Mouse (Mus musculus) c-Kit-negative CD71-positive TER-119-positive erythroid progenitor cells, embryonic 14.5 days (primary cell): ENCODE data around the gene Ttc30a2.
"Not testable (repeated sequence)": the region's sequence is repeated elsewhere in the genome, so short reads cannot be mapped to it uniquely, and the experiment has no call there.

Experiments
- DNase-seq: peaks from one replicate; pipeline ENCODE4 v3.0.0-alpha.2; 2013; ENCODE audit warnings: low read depth, low spot score

The Ttc30a2 gene

DNA sequence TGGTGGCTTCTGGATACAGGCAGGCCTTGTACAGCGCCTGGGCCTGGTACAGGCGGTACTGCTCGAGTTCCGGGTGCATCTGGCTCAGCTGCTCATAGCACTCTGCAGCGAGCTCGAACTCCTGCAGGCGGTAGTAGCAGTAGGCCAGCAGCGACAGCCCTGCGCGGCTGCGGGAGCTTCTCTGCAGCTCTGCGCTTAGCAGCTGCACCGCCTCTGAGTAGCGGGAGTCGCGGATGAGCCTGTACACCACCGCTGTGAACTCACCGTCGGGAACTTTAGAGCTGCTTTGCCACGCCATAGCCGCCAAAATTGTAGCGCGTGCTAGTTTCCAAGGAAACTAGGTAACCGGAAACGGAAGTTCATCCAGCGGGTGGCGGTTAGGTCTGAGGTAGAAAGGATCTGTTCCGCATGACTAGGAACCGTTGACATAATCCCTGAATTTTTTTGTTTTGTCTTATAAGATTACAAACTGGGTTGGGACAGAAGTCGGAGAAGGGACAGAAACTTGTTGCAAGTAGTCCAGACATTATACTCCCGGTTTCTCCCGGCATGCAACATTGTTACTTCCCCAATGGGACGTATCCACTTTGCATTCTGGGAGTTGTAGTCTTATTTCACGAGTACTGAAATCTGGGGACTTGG, 3.6 kb upstream of the Ttc30a2 start, which contains the start of gene Ttc30a1:
Gene Ttc30a1, minus strand, starts transcription at position 528 of the 642 bp plus-strand sequence.
- DNase-seq: peak; percentile 42

DNA sequence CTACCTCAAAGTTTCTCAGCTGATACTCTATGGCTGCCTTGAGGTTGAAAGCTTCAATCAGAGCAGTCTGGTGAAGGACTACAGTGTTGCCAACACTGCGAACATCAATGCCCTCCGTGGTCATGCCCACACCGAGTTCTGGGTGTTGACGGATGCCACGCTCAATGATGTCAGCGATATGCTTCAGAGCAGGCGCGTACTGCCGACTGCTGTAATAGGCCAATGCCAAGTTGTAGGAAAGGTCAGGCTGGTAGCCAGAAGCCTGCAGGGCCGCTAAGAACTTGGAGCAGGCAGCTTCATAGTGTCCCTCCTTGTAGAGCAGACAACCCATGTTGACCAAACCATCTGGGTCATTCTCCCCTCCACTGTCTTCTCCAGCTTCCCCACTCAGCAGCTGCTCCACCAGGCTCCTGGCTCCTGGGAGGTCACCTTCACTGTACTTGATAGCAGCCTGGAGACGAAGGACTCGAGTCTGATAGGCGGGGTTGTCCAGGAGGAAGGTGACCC, 3.0 kb upstream of the Ttc30a2 start:
- not testable (repeated sequence) for DNase-seq

DNA sequence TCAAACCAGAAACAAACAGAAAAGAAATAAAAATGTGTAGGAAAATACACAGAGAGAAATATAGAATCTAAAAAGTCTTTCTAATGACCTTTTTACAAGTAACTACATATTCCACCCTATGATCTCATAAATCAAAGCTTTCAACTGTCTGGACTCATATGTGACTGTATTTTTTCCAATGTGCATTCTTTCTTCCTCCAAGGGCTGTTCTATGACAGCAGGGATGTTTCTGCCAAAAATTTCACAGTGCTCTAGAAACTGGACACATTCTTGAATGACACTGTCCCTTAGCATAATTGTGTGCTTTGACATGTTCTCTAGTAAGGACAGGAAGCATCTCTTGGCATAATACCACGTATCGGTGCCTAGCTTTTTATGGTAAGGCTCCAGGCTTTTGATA, 1.9 kb downstream of the Ttc30a2 start:
- not testable (repeated sequence) for DNase-seq

DNA sequence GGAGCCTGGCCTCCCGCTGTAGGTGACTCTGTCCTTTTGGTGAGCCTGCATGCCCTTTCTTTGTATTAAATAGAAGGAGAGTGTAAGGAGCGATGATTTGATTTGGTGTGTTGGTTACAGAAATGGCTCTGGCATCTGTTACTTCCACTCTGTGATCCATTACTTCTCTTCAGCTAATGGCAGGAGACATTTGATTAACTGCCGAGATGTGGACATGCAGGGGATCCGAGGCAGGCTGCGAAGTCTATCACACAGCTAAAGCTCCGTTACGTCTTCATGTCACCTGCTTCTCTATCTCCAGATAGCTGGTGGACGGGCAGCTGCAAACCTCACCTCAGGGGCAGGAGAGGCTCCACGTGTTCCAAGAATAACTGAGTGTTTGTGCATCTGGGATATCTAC, 3.8 kb downstream of the Ttc30a2 start:
- no peak for DNase-seq

DNA sequence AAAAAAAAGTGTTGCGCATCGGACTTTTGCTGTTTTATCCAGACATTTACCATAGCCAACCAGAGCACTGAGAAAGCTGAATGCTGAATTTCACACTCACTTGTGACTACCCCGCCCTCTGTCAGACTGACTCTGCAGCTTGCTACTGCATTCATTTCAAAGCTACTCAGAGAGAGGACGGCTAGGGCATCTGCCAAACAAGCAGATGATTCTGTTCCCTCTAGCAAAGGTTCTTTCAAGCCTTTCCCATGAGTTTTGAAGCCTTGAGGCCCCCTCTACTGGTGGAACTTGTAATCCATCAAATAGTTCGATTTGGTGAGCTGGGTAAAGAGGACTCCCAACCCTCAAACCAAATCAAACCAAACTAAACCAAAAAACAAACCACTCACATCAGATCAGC, 13.0 kb downstream of the Ttc30a2 start:
- no peak for DNase-seq

DNA sequence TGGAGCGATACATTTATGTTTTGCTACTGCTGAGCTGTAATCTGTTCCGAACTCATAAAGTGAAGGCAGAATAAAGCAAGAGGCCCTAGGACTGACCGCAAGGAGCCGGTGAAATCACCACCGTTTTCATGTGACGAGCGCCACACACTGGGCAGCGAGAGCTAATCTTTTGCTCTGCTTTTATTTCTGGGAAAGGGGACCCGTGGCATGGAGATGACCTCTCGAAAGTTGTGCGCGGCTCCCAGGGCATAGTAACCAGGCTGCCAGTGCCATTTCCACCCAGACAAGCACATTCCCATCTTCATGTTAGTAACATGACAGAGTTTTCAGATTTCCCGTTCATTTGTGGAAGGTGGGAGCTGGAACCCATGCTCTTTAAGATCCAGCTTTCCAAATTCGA, 13.5 kb downstream of the Ttc30a2 start:
- DNase-seq: no peak

DNA sequence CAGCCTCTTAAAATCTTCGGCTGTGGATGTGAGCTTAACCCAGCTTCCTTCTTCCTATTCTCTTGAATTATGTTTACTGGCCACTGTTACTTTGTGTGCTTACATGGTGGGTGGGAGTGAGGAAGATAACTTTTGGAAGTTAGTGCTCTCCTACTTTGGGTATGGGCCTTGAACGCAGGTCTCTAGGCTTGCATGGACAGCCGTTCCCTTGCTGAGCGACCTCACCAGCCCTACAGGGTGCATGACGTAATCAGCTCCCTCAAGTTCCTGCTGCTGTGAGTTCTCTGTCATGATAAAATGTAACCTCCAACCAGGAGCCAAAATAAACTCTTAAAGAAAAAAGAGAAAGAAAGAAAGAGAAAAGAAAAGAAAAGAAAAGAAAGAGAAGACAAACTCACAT, 13.9 kb downstream of the Ttc30a2 start:
- no peak for DNase-seq

DNA sequence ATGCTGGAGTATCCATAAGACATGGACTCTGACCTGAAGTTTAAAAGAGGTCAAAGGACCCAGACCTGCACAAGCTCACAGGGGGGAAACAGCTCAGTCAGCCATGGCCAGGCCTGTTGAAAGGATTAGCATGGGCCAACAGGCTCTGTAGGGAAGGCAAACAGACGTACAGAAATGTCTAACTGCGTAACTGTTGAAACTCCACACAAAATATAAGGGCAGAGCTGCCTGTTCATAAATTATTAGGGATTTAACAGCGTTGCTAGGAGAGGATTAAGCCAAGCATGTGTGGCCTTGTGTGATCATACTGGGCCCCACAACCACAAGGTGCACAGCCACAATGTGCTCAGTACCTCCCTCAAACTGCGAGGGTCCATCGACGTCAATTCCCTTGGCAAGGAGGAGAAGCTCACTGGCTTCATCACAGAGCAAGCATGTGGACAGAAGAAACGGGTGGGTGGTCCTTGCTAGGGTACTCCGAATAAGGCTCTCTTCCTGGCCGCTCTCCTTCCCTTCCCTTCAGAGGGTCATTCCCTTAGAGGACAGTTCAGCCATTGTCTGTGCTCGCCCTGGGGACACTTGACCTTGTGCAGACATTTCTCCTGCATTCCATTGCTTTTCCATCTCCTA, 14.6 kb downstream of the Ttc30a2 start:
- DNase-seq: no peak

DNA sequence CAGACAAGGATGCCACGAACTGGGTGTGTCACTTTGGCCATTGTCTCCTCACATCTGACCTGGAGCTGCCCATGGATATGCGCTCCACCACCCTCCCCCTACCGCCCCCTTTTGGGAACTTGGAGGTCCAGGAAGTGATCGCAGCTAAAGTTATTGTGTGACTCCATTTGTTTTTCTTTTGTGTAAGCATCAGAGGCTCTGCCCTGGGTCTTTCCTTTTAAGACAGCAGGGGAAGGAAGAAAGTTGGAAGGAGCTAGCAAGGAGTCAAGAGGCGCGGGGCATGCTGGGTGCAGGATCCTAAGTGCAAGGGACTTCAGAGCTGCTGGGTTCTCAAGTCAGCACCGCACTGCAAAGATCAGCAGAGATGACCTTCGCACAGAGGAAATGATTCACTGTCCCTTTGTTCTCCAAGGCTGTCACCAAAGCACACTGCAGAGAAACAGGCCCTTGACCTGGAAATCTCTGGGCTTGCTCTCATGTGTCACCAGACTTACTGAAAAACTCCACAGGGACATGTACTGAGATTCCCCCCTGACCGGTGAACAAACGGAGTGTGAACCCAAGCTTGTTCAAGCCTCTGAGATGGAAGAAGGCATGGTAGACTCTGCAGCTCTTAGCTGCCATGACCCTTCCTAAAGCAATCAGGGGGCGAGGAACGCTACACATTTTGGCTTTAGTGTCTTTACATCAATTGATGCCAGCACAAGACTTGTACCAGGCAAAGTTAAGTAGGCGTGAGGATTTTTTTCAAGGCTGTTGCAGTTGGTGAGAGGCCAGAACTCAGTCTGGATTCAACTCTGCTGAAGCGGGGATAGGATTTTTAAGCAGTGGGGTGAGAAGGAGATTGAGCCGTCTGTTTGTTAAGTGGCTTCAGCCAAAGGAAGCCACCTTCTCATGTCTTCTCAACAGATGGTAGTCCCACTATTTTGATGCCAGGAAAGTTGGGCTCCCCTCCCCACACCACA, 17.3 kb downstream of the Ttc30a2 start:
- DNase-seq: no peak

DNA sequence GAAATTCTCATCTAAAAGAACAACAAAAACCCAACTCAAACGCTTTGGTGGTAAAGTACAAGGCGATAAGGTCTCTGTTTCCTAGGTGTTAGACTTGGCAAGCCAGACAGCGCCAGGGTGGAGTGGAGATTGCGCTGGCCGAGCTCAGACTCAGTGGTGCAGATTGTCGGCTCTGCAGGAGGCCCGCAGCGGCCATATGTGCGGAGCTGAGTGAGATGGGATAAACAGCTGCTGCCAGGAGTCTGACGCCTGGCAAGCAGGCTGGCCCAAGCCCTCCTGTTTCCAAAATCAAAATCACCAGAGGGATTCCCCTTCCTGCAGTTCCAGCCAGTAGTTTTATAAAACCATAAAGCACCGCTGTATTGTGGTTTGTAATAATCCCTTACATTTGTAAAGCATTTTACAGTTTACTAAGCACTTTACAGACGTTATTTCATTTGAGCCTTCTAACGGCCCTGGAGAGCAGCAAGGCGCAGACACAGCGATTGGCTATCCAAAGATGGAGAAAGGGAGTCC, 18.1 kb downstream of the Ttc30a2 start:
- DNase-seq: no peak

DNA sequence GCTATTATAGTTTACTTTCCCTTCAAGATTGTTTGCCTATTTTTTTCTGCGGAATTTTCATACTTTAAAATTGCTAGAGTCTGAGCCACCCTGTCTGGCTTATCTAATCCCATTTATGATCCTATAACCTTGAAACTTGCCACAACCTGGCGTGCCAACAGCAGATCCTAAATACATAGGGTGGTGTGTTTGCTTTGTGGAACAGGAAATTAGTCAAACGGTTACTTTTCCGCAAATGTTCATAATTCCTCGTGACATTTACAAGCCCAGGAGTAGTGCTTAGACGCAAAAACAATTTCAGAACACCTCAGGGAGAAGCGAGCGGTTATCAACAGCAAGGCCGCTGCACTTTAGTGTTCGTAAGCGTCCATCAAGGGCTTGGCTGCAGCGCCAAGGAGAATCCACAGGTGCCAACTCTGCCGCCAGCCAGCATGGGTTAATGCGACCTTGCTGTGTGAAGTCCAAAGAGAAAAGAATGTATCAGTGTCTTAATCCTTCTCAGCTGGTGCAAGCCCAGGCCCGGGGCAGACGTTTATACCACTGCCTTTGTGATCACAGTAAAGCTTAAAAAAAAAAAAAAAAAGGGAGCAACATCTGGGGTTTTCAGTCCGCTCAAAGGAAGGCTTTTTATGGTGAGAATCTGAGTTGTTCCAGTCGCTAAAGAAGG, 18.7 kb downstream of the Ttc30a2 start:
- DNase-seq: no peak

DNA sequence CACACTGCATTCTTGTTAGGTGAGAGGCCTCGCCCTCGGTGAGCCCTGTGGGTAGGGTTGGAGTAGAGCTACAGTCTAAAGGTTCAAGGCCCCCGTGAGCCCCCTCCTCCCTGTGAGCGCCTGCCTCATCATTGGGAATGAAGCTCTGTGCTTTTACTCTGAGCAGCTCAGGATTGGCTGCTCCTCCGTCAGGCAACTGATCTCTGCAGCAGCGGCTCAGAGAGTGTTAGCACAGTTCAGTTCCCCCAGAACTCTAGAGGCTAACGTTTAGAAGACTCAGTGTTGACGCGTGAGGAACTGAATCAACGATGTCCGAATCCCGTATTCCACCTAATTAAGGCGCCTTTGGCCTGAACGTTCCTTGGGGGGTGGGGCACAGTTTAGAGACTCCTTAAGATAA, 22.3 kb downstream of the Ttc30a2 start:
- DNase-seq: no peak

DNA sequence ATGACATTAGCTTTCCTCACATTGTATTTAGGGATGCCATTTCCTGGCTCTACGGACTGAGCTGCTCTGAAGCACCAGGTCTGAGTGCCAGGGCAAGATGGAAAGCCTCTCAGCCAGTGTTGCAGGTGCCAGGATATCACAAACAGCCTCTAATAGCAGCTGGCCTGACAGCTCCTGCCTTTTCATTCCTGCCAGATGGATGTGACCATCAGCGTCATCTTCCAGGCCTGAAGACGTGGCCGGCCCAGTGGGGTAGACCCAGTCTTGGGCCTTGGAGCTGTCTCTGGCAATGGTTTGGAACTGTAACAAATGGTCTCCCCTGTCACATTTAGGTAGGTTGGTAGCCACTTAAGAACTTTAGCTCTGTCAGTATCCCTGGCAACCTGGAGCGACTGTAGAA, 24.6 kb downstream of the Ttc30a2 start:
- no peak for DNase-seq

DNA sequence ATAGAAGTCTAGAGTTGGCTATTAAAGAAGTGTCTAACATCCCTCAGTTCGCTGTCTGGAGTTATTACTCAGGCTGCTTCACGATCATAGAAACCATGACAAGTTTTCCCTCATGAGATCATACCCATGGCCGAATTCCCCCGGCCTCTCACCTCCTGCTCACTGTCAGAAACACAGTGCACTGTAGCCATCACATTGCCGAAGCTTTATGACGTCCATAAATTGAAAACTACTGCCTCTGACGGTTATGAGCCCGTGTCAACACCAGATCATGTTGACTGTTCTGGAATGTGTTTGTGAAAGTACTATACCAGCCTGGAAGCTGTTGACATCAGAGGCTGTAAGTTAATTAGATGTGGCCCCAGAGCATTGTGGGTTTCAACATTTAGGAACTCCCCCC, 27.3 kb downstream of the Ttc30a2 start:
- DNase-seq: no peak

DNA sequence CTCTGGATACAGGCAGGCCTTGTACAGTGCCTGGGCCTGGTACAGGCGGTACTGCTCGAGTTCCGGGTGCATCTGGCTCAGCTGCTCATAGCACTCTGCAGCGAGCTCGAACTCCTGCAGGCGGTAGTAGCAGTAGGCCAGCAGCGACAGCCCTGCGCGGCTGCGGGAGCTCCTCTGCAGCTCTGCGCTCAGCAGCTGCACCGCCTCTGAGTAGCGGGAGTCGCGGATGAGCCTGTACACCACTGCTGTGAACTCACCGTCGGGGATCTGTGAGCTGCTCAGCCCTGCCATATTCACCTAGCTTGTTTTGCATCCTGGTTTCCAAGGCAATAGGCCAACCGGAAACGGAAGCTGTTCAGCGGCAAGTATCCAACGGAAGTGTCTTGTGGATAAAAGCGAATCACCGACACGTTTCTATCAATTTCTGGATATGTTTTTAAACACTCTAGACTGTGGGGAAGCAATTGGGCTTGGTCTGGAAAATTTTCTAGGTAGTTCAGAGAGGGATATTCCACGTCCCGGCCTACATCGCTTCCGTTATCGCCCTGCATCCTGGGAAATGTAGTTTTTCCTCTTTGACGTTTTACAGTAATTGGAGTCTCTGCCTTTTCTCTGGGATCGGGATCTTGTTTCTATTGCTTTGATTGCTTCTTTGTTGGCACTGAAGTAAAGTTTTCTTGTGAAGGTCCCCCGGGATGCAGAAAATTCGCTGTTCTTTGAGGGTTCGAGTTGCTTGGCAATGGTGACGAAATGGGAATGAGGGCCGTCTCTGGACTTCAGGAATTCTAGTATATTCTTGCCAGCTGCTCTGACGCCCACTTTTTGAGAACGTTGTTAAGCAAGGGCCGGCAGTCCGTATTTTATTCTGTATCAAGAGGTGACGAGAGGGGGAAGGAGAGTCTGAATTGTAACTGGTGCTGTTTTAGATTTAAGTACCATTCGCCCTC, 39.6 kb downstream of the Ttc30a2 start, which contains the start of gene Ttc30b:
Gene Ttc30b, minus strand, starts transcription at position 469 of the 947 bp plus-strand sequence.
- peak; percentile 46 for DNase-seq

DNA sequence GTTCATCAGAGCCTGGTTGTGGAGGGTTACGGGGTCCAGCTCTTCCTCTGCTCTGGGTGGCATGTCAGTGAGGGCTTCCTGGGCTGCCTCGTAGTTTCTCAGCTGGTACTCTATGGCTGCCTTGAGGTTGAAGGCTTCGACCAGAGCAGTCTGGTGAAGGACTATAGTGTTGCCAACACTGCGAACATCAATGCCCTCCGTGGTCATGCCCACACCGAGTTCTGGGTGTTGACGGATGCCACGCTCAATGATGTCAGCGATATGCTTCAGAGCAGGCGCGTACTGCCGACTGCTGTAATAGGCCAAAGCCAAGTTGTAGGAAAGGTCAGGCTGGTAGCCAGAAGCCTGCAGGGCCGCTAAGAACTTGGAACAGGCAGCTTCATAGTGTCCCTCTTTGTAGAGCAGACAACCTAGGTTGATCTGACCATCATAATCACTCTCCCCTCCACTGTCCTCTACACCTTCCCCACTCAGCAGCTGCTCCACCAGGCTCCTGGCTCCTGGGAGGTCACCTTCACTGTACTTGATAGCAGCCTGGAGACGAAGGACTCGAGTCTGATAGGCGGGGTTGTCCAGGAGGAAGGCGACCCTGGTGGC, 40.4 kb downstream of the Ttc30a2 start:
- not testable (repeated sequence) for DNase-seq

DNA sequence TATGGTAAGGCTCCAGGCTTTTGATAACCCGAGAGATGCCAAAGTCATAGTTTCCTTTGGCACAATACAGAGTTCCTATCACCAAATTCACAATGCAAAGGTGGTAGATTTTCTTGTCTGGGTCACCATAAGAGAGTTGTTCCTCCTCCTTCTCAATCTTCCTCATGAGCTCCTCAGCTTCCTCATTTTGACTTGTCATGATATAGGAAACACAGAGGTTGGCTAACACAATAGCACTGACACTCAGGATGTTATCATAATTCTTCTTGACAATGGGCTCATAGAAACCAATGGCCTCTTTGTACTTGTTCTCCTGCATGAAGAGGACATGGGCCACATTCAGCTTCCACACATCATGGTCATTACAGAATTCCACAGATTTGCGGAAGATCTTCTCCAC, 41.3 kb downstream of the Ttc30a2 start:
- DNase-seq: not testable (repeated sequence)

DNA sequence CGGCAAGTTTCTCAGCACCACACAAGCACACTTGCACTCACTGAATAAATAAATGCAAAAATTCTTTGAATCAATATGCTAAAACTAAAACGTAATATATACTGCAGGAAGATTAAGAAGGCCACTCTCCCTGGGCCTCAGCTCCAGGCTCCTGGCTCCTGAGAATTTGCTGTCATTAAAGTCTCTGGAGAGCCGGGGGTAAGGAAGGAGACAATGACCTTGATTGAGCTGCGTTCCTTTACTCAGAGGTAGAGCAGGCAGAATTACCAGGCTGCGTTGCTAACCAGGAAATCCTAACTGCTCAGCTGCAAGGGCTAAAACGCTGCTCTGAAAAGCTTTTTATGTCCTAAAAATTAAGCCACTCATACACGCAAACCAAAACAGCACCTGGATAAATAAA, 44.4 kb downstream of the Ttc30a2 start:
- no peak for DNase-seq

DNA sequence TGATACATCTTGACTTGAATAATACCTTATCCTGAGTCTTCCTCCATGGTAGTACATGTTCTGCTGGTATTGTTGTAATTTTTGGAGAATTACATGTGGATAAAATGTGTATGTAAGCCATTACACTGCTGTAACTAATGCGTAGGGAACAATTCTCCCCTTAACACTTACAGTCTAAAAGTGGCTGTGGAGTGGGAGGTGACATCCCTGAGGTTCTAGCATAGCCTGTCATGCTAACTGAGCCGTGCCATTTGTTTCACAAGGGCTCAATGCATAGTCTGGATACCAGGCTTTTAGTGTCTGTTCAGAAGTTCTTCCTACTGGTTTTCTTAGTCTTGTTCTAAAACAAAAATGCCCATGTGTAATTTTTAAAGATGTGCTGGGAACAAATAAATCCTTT, 47.0 kb downstream of the Ttc30a2 start:
- DNase-seq: no peak
